Mouse (Mus musculus) c-Kit-positive CD71-positive TER-119-negative erythroid progenitor cells, embryonic 14.5 days (primary cell): ENCODE results near the gene Fam83e.
A peak's percentile ranks its signal among the peaks of the same experiment; 100 is the strongest.

Experiments
- DNase-seq: peaks from one replicate; pipeline ENCODE4 v3.0.0-alpha.2; 2013; ENCODE audit warnings: low read depth

Fam83e gene

GRCm38 (mm10) chr7:45702316-45702715, 18.7 kb upstream of the Fam83e start:
- no peak for DNase-seq

GRCm38 (mm10) chr7:45702809-45703520, 18.0 kb upstream of the Fam83e start:
- DNase-seq = no peak

- DNase-seq = no peak
Observed at GRCm38 (mm10) chr7:45703521-45704033, 17.4 kb upstream of the Fam83e start.

GRCm38 (mm10) chr7:45704046-45704559, 16.9 kb upstream of the Fam83e start:
- peak; percentile 80 for DNase-seq

GRCm38 (mm10) chr7:45704730-45705442, 16.1 kb upstream of the Fam83e start, which contains the start of gene Dbp:
Gene Dbp, plus strand, starts transcription at chr7:45705088.
- DNase-seq = peak; percentile 96

- no peak for DNase-seq
Observed at GRCm38 (mm10) chr7:45705443-45705864, 15.6 kb upstream of the Fam83e start.

- DNase-seq = no peak
Observed at GRCm38 (mm10) chr7:45705873-45706281, 15.1 kb upstream of the Fam83e start.

GRCm38 (mm10) chr7:45706721-45707241, 14.2 kb upstream of the Fam83e start:
- DNase-seq = peak; percentile 74

GRCm38 (mm10) chr7:45707375-45707967, 13.5 kb upstream of the Fam83e start:
- DNase-seq = peak; percentile 79

GRCm38 (mm10) chr7:45708221-45708761, 12.7 kb upstream of the Fam83e start:
- no peak for DNase-seq

- DNase-seq = no peak
Observed at GRCm38 (mm10) chr7:45709036-45709435, 12.0 kb upstream of the Fam83e start.

- no peak for DNase-seq
Observed at GRCm38 (mm10) chr7:45709677-45710355, 11.2 kb upstream of the Fam83e start.

- DNase-seq = no peak
Observed at GRCm38 (mm10) chr7:45710477-45711191, 10.4 kb upstream of the Fam83e start.

- DNase-seq = no peak
Observed at GRCm38 (mm10) chr7:45711316-45712021, 9.5 kb upstream of the Fam83e start.

GRCm38 (mm10) chr7:45712022-45712757, 8.8 kb upstream of the Fam83e start:
- no peak for DNase-seq

GRCm38 (mm10) chr7:45713396-45713795, 7.6 kb upstream of the Fam83e start:
- DNase-seq = no peak

GRCm38 (mm10) chr7:45713881-45714520, 7.0 kb upstream of the Fam83e start:
- DNase-seq = no peak

- no peak for DNase-seq
Observed at GRCm38 (mm10) chr7:45714630-45715089, 6.4 kb upstream of the Fam83e start.
